Mouse (Mus musculus) megakaryocyte, embryonic 14.5 days (primary cell): ENCODE measurements around the gene Fnbp1. TPM values are rescaled to one million over a fixed set of nuclear protein-coding genes. Genes with fewer than 3 reads are reported as not detected.

ENCODE experiments used
- H3K27me3 ChIP-seq: replicated peaks from 2 replicates; pipeline ENCODE3; 2012; ENCODE audit warnings: inconsistent platforms
- H3K36me3 ChIP-seq: replicated peaks from 2 replicates; pipeline ENCODE3; 2012; ENCODE audit warnings: low read length, inconsistent platforms, mixed read lengths
- H3K4me1 ChIP-seq: 2 replicates; pipeline ENCODE4 v1.6.1; 2012; ENCODE audit warnings: inconsistent platforms
- H3K4me3 ChIP-seq: replicated peaks from 2 replicates; pipeline ENCODE3; 2012; ENCODE audit warnings: moderate library complexity, mild to moderate bottlenecking, inconsistent platforms
- H3K9me3 ChIP-seq: 2 replicates; pipeline ENCODE4 v1.6.1; 2012; ENCODE audit warnings: inconsistent platforms
- FLI1 ChIP-seq: IDR thresholded peaks from 2 replicates; pipeline ENCODE4 v1.6.1; 2012; ENCODE audit warnings: low read length, inconsistent platforms, mixed read lengths
- GATA1 ChIP-seq: IDR thresholded peaks from 3 replicates; pipeline ENCODE4 v1.6.1; 2012; ENCODE audit warnings: mixed read lengths, low read length, inconsistent platforms, borderline replicate concordance
- polyA plus RNA-seq: library from polyadenylated mRNA; stranded (reverse); fragments of >175 nt; gene quantifications from 2 replicates; pipeline ENCODE4 v1.2.3, GENCODE M21; 2012; ENCODE audit warnings: low replicate concordance; ENCODE audit not compliant: insufficient read depth

Gene Fnbp1
- polyA plus RNA-seq, 1 experiment, result 52.5 TPM

DNA sequence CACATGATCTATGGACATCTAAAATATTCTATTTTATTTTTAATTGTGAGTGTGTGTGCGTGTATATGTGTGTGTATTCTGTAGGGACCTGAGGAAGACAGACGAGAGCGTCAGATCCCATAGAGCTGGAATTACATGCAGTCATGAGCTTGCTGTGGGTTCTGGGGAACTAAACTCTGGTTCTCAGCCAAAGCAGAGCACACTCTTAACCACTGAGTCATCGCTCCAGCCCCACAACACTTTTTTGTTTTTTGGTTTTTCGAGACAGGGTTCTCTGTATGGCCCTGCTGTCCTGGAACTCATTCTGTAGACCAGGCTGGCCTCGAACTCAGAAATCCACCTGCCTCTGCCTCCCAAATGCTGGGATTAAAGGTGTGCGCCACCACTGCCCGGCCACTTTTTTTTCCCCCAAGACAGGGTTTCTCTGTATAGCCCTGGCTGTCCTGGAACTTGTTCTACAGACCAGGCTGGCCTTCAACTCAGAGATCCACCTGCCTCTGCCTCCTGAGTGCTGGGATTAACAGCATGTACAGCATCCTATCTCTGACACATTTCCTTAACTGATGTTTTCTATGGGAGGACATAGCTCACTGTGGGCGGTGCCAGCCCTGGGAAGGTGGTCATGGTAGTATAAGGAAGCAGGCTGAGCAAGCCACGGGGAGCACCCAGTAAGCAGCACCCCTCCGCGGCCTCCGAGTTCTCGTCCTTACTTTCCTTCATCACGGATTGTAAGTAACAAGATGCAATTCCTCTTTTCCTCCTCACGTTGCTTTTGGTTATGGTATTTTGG is 65.3 kb downstream of the Fnbp1 start:
- H3K4me1 ChIP-seq, result peaks cover 76% of the 10 kb centered on the region
- peaks cover 93% of the 10 kb centered on the region for H3K36me3 ChIP-seq
- H3K9me3 ChIP-seq, result no peaks in the 10 kb centered on the region
- TF ChIP-seq FLI1, result no peak
- no peak for TF ChIP-seq GATA1
- H3K27me3 ChIP-seq, result no peaks in the 10 kb centered on the region
- no peak overlapping the region for H3K4me3 ChIP-seq

DNA sequence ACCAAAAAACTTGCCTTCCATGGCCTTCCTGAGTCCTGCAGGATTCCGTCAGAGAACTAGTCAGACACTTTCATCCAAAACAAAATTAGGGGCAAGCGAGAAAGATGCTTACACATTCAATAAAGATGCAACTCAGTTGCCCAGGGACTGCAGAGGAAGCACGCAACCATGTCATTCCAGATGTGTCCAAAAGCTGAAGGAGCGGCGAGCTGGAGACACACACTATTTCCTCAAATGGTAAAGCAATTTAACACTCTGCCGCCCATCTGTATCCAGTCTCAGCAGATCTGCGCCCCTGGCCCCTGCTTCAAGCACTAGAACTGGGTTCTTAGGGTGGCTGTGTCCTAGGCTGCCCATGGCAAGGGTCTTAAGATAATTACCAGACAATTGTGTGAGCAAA is 66.0 kb downstream of the Fnbp1 start:
- Histone ChIP-seq H3K9me3 (no peaks in the 10 kb centered on the region), H3K36me3 (peaks cover 95% of the 10 kb centered on the region), H3K4me3 (no peak overlapping the region), H3K4me1 (peaks cover 72% of the 10 kb centered on the region), H3K27me3 (no peaks in the 10 kb centered on the region)
- TF ChIP-seq GATA1 (no peak), FLI1 (no peak)

DNA sequence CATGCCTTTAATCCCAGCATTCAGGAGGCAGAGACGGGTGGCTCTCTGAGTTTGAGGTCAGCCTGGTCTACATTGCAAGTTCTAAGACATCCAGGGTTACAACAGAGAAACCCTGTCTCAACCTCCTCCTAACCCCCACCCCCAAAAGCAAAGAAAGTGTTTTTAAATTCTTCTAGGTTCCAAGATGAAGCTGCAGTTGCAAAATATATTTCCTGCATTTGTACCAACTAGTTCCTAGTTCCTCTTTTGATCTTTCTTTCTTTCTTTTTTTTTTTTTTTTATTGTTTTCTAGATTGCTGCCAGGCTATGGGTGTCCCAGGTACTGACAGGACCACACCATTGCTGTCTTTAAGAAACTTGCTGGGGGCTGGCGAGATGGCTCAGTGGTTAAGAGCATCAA is 66.6 kb downstream of the Fnbp1 start:
- no peak for TF ChIP-seq GATA1
- no peak for TF ChIP-seq FLI1
- no peaks in the 10 kb centered on the region for H3K27me3 ChIP-seq
- H3K9me3 ChIP-seq, result no peaks in the 10 kb centered on the region
- H3K4me1 ChIP-seq, result peaks cover 71% of the 10 kb centered on the region
- H3K4me3 ChIP-seq, result no peak overlapping the region
- peaks cover 93% of the 10 kb centered on the region for H3K36me3 ChIP-seq

DNA sequence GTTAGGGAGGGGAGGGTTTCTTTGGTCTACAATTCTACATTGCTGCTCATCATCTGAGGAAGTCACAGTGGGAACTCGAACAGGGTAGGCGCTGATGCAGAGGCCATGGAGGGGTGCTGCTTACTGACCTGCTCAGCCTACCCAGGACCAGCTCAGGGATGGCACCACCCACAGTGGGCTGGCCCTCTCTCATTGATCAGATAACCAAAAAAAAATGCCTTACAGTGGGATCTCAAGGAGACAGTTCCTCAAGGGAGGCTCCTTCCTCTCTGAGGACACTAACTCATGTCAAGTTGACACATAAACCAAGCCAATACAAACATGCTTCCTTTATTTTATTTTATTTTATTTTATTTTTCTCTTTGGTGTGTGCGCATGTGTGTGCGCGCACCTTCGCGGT is 72.3 kb downstream of the Fnbp1 start:
- H3K4me3 ChIP-seq, result no peak overlapping the region
- H3K36me3 ChIP-seq, result peaks cover 95% of the 10 kb centered on the region
- no peaks in the 10 kb centered on the region for H3K27me3 ChIP-seq
- no peaks in the 10 kb centered on the region for H3K9me3 ChIP-seq
- TF ChIP-seq GATA1 (no peak), FLI1 (no peak)
- peaks cover 74% of the 10 kb centered on the region for H3K4me1 ChIP-seq

DNA sequence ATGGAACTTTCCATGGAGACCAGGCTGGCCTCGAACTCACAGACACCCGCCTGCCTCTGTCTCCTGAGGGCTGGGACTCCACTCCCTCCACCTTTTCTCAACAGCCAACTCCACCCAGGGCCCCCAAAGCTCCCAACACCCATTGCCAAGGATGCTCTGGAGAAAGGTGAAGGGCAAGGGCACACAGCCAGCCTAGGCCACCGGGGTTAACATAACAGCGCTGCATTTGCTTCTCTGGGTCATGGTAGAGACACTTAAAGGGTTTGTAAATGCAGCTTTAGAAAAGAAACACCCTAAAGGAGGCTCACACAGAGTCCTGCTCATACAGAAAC is 72.7 kb downstream of the Fnbp1 start:
- Histone ChIP-seq H3K4me3 (no peak overlapping the region), H3K36me3 (peaks cover 95% of the 10 kb centered on the region), H3K9me3 (no peaks in the 10 kb centered on the region), H3K4me1 (peaks cover 74% of the 10 kb centered on the region), H3K27me3 (no peaks in the 10 kb centered on the region)
- TF ChIP-seq GATA1 (no peak), FLI1 (no peak)

DNA sequence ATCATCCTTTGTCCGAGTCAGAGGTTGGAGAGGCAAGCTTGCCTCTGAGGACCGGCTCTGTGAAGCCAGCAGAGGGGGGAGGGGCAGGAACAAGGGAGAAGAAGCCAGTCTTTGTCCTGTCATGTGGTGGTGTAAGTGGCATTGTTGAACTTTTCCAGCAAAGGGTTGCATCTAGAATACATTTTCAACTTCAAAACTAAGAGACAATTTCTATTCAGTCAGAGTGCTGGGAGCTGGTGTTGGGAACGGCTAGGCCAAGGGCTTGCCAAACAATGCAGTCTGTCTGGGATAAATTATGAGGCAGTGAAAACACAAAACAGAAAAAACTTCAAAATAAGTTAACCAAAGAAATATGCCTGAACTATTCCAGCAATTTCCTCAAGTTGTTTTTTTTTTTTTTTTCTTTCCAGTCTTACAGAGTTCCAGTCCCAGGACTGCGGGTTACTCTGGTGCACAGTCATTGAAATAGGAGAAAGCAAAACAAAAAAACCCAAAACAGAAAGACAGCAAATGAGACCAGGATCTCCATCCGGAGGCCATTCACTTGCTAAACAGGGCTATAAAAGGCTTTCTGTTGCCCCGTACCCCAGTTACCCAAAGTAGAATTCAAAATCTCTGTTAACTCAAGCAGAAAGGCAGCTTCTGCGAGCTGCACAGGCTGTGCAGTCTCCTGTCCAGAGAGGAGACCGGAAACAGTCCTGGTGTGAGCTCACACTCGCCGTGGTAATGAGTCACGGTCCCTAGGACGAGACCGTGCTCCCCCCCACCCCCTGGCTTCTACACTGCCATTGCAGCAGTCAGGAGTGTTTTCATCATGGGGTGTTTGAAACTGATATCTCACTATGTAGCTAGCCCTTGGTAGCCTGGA is 73.3 kb downstream of the Fnbp1 start:
- Histone ChIP-seq H3K4me1 (peaks cover 74% of the 10 kb centered on the region), H3K27me3 (no peaks in the 10 kb centered on the region), H3K36me3 (peaks cover 94% of the 10 kb centered on the region), H3K4me3 (no peak overlapping the region), H3K9me3 (no peaks in the 10 kb centered on the region)
- TF ChIP-seq FLI1 (no peak), GATA1 (no peak)

DNA sequence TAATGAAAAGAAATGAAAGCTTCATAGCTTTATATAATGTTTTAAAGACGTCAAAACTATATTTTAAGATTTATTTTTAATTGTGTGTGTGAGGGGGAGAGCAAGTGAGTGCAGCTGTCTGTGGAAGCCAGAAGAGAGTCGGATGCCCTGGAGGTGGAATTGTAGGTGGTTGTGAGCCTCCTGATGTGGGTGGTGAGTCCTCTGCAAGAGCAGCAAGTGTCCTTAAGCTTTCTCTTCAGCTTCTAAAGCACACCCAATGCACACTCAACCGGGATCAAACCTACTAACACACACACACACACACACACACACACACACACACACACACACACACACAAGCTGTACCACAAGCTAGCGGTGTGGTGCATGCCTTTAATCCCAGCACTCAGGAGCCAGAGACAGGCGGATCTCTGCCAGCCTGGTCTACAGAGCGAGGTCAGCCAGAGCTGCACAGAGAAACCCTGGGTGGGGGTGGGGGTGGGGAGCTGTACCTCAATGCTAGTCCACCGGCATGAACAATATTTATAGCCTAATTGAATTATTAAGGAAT is 74.0 kb downstream of the Fnbp1 start:
- peaks cover 94% of the 10 kb centered on the region for H3K36me3 ChIP-seq
- TF ChIP-seq FLI1, result no peak
- TF ChIP-seq GATA1, result no peak
- no peaks in the 10 kb centered on the region for H3K27me3 ChIP-seq
- no peaks in the 10 kb centered on the region for H3K9me3 ChIP-seq
- H3K4me1 ChIP-seq, result peaks cover 80% of the 10 kb centered on the region
- H3K4me3 ChIP-seq, result no peak overlapping the region

DNA sequence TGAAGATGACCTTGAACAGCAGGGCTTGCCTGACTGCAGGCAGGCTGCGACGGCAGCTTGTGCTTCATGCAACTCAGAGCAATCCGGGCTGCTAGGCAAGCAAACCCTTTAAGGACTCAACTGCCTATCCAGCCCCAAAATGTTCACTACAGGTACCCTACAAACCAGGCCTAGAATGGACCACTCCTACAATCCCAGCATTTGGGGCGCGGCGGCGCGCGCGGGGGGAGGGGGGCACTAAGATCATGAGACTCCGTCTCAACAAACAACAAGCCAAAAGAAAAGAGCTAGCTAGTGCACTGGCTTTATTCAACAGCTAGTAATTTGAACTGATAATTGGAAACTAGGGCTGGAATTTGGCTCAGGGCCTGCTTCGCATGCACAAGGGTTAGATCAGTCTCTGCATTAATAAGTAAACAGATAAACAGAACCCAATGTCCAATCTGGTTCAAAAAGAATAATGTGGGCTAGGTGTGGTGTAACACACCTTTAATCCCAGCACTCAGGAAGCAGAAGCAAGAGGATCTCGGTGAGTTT is 74.7 kb downstream of the Fnbp1 start:
- H3K9me3 ChIP-seq, result no peaks in the 10 kb centered on the region
- no peaks in the 10 kb centered on the region for H3K27me3 ChIP-seq
- peaks cover 86% of the 10 kb centered on the region for H3K4me1 ChIP-seq
- no peak for TF ChIP-seq GATA1
- no peak for TF ChIP-seq FLI1
- H3K4me3 ChIP-seq, result no peak overlapping the region
- H3K36me3 ChIP-seq, result peaks cover 88% of the 10 kb centered on the region

DNA sequence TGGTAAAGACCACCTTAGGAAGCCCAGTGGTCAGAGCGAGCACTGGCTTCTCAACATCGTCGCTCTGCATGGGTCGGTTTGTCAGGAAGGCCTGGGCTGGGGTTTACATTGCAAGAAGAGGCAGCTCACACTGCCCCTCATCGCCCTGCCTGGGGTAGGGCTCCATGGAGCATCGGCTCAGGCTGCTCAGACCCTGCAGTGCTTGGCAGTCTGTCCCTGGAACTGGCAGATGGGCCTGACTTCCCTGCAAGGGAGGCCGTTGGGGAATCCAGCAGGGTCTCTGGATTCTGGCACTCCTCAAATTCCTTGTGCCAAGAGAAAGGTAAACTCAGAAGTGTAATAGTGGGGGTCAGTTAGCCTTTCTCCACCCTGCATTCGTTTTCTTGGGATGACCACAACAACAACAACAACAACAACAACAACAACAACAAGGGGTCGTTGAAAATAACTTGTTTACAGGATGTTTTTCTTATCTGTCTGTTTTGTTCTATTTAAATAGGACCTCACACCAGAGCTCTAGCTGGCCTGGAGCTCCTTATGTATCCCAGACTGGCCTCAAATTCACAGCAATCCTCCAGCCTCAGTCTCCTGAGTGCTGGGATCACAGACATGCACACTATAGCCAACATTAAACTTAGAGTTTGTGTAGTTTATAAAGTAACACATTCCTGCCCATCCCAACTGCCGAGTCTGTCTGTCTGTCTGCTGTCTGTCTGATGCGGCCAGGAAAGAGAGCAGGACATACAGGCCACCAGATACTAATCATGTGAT is 75.6 kb downstream of the Fnbp1 start:
- H3K4me3 ChIP-seq, result no peak overlapping the region
- H3K4me1 ChIP-seq, result peaks cover 96% of the 10 kb centered on the region
- no peaks in the 10 kb centered on the region for H3K27me3 ChIP-seq
- peaks cover 85% of the 10 kb centered on the region for H3K36me3 ChIP-seq
- TF ChIP-seq FLI1 (no peak), GATA1 (no peak)
- H3K9me3 ChIP-seq, result no peaks in the 10 kb centered on the region
